In the genomic region with DNA sequence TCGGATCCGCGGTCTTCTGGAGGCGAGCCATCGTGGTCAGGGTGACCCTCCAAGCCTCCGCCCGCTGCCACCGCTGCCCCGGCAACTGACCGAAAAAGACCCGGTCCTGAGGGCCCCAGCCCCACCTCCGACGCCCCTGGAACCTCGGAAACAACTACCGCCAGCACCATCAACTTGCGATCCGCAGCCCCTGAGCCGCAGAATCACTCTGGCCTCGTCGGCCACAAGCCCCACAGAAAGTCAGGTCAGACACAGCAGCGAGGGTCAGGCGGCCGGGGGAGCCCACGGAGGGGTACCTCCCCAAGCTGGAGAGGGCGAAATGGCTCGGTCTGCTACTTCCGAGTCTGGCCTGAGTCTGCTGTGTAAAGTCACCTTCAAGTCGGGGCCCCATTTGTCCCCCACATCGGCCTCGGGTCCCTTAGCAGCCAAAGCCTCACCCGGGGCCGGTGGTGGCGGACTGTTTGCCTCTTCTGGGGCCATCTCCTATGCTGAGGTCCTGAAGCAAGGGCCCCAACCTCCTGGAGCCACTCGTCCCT, we compare ENCODE assay signal across 8 mouse cellular contexts. TPM values are rescaled to one million over a fixed set of nuclear protein-coding genes. Genes with fewer than 3 reads are reported as not detected.
DNase-seq lines count a peak whose midpoint lies in the region; ATAC-seq and TF ChIP-seq lines count a peak whose summit lies in the region.

No protein-coding gene starts in this region.

- DNase-seq in lung, embryonic 14.5 days: no peak
- DNase-seq in lung, adult 2 months: no peak
- DNase-seq in embryonic facial prominence, embryonic 14.5 days (ENCODE audit: low spot score): no peak
- DNase-seq in limb, embryonic 11.5 days (ENCODE audit: low spot score): peak; percentile 43
- DNase-seq in kidney, adult 2 months: no peak
- no peak for DNase-seq in thymus, postnatal 25 days
- DNase-seq in right cerebral cortex, adult 18-20 months: no peak

- H3K9ac ChIP-seq in lung, embryonic 14.5 days: peak overlapping the region; percentile 30; the same call in 1 of the 2 replicates
- peak overlapping the region; percentile 61 for H3K9ac ChIP-seq in embryonic facial prominence, embryonic 14.5 days (ENCODE audit: low read depth, low read length)
- H3K9ac ChIP-seq in limb, embryonic 11.5 days (ENCODE audit: low read length): peak overlapping the region; percentile 22; the same call in 1 of the 2 replicates

- peaks cover 47% of the 10 kb centered on the region for H3K27me3 ChIP-seq in lung, embryonic 14.5 days (ENCODE audit: insufficient read depth, low read length)
- H3K27me3 ChIP-seq in embryonic facial prominence, embryonic 14.5 days (replicated peaks; ENCODE audit: control insufficient read depth, insufficient read depth, low read length): peaks cover 42% of the 10 kb centered on the region
- peaks cover 41% of the 10 kb centered on the region for H3K27me3 ChIP-seq in limb, embryonic 11.5 days (ENCODE audit: control insufficient read depth, insufficient read depth, low read length)
- peaks cover 34% of the 10 kb centered on the region for H3K27me3 ChIP-seq in small intestine, adult 2 months (ENCODE audit: control insufficient read depth, insufficient read depth, low read length)
- H3K27me3 ChIP-seq in kidney, adult 2 months (replicated peaks; ENCODE audit: control insufficient read depth, insufficient read depth, low read length): no peaks in the 10 kb centered on the region

- peaks cover 42% of the 10 kb centered on the region for H3K36me3 ChIP-seq in lung, embryonic 14.5 days (ENCODE audit: insufficient read depth)
- peaks cover 42% of the 10 kb centered on the region for H3K36me3 ChIP-seq in embryonic facial prominence, embryonic 14.5 days (ENCODE audit: control insufficient read depth, insufficient read depth, low read length)
- peaks cover 17% of the 10 kb centered on the region for H3K36me3 ChIP-seq in limb, embryonic 11.5 days (ENCODE audit: control insufficient read depth, insufficient read depth, low read length)
- H3K36me3 ChIP-seq in small intestine, adult 2 months (ENCODE audit: control insufficient read depth, insufficient read depth, low read length): peaks cover 31% of the 10 kb centered on the region
- peaks cover 4% of the 10 kb centered on the region for H3K36me3 ChIP-seq in kidney, adult 2 months (ENCODE audit: control insufficient read depth, insufficient read depth, low read length)

- 7% methylated on average over 34 of the region's 34 CpGs for WGBS in lung, embryonic 14.5 days
- WGBS in lung, adult 2 months: 9% methylated on average over 34 of the region's 34 CpGs
- 9% methylated on average over 18 of the region's 34 CpGs for WGBS in embryonic facial prominence, embryonic 14.5 days
- WGBS in limb, embryonic 11.5 days: 3% methylated on average over 34 of the region's 34 CpGs
- WGBS in small intestine, adult 2 months: 7% methylated on average over 34 of the region's 34 CpGs
- WGBS in kidney, adult 2 months: 10% methylated on average over 34 of the region's 34 CpGs

- peaks cover 11% of the 10 kb centered on the region; the same call in 1 of the 2 replicates for H3K4me1 ChIP-seq in lung, embryonic 14.5 days (ENCODE audit: insufficient read depth)
- H3K4me1 ChIP-seq in lung, adult 2 months (ENCODE audit: control insufficient read depth, insufficient read depth, low read length): peaks cover 18% of the 10 kb centered on the region
- peaks cover 16% of the 10 kb centered on the region for H3K4me1 ChIP-seq in embryonic facial prominence, embryonic 14.5 days (ENCODE audit: control insufficient read depth, insufficient read depth, low read length)
- peaks cover 12% of the 10 kb centered on the region for H3K4me1 ChIP-seq in limb, embryonic 11.5 days (ENCODE audit: control insufficient read depth, insufficient read depth, low read length)
- H3K4me1 ChIP-seq in small intestine, adult 2 months (ENCODE audit: control insufficient read depth, insufficient read depth, insufficient read length, low read length): peaks cover 20% of the 10 kb centered on the region
- peaks cover 10% of the 10 kb centered on the region for H3K4me1 ChIP-seq in kidney, adult 2 months (ENCODE audit: control insufficient read depth, insufficient read depth, low read length)

- H3K4me2 ChIP-seq in lung, embryonic 14.5 days: peak overlapping the region; percentile 81
- peak overlapping the region; percentile 78 for H3K4me2 ChIP-seq in embryonic facial prominence, embryonic 14.5 days (ENCODE audit: low read depth, low read length)
- H3K4me2 ChIP-seq in limb, embryonic 11.5 days (ENCODE audit: low read depth, severe bottlenecking): peak overlapping the region; percentile 50

- peak overlapping the region; percentile 61 for H3K4me3 ChIP-seq in lung, embryonic 14.5 days (ENCODE audit: low read depth, low read length)
- H3K4me3 ChIP-seq in lung, adult 2 months (replicated peaks; ENCODE audit: extremely low read depth, low read depth, low read length): no peak overlapping the region
- peak overlapping the region; percentile 59 for H3K4me3 ChIP-seq in embryonic facial prominence, embryonic 14.5 days (ENCODE audit: low read depth, low read length)
- peak overlapping the region; percentile 61 for H3K4me3 ChIP-seq in limb, embryonic 11.5 days (ENCODE audit: low read depth, low read length)
- peak overlapping the region; percentile 81 for H3K4me3 ChIP-seq in small intestine, adult 2 months (ENCODE audit: low read depth, low read length)
- no peak overlapping the region for H3K4me3 ChIP-seq in kidney, adult 2 months (ENCODE audit: insufficient read depth, low read depth, low read length)

- no peak for ATAC-seq in lung, embryonic 14.5 days (ENCODE audit: insufficient read depth)
- no peak for ATAC-seq in embryonic facial prominence, embryonic 14.5 days (ENCODE audit: low read depth)
- ATAC-seq in limb, embryonic 11.5 days (ENCODE audit: insufficient number of reproducible peaks, low FRiP score, low TSS enrichment, low read depth): no peak

- no peak for TF ChIP-seq POLR2A in lung, adult 2 months (IDR thresholded peaks at IDR 0.05; ENCODE audit: borderline replicate concordance, extremely low read depth, low read depth, low read length)
- TF ChIP-seq POLR2A in small intestine, adult 2 months (IDR thresholded peaks at IDR 0.05; ENCODE audit: low read depth, low read length): no peak
- TF ChIP-seq POLR2A in kidney, adult 2 months (IDR thresholded peaks at IDR 0.05; ENCODE audit: low read depth, low read length): no peak

- no peak for TF ChIP-seq CTCF in lung, embryonic 14.5 days (IDR thresholded peaks at IDR 0.05; ENCODE audit: low read depth)
- TF ChIP-seq CTCF in lung, adult 2 months (IDR thresholded peaks at IDR 0.05; ENCODE audit: insufficient read depth, low read length): no peak
- TF ChIP-seq CTCF in small intestine, adult 2 months (IDR thresholded peaks at IDR 0.05; ENCODE audit: extremely low read depth, insufficient read length, insufficient replicate concordance, low read depth, low read length): no peak
- TF ChIP-seq CTCF in kidney, adult 2 months (conservative IDR thresholded peaks at IDR 0.05; ENCODE audit: insufficient read depth, insufficient read length, low read depth, low read length): no peak

- H3K9me3 ChIP-seq in lung, embryonic 14.5 days (ENCODE audit: low read depth, low read length): no peaks in the 10 kb centered on the region
- no peaks in the 10 kb centered on the region for H3K9me3 ChIP-seq in embryonic facial prominence, embryonic 14.5 days (ENCODE audit: control insufficient read depth, low read length)
- H3K9me3 ChIP-seq in limb, embryonic 11.5 days (ENCODE audit: control insufficient read depth, low read length): no peaks in the 10 kb centered on the region; the same call in 1 of the 2 replicates

- no peak overlapping the region for H3K27ac ChIP-seq in lung, embryonic 14.5 days (ENCODE audit: low read depth)
- H3K27ac ChIP-seq in embryonic facial prominence, embryonic 14.5 days (replicated peaks; ENCODE audit: low read depth, low read length): no peak overlapping the region
- no peak overlapping the region for H3K27ac ChIP-seq in limb, embryonic 11.5 days (replicated peaks; ENCODE audit: low read depth, low read length)
- H3K27ac ChIP-seq in small intestine, adult 2 months (ENCODE audit: insufficient read depth, low read depth, low read length): no peak overlapping the region
- H3K27ac ChIP-seq in kidney, adult 2 months (ENCODE audit: insufficient read depth, low read depth, low read length): no peak overlapping the region

RNA-seq across cellular contexts. Expression of a gene that starts 1.4 kb away (rescaled TPM):
- polyA plus RNA-seq in lung, embryonic 14.5 days (2014; fragmentation: Nextera tagmentation; extraction: Ambion mirVana): 1.7 and 2.5 TPM in 2 replicates
- 3.9 and 5.8 TPM in 2 replicates for polyA plus RNA-seq in lung, adult 2 months (2012; rRNA removed)
- 3.0 and 3.6 TPM in 2 replicates for polyA plus RNA-seq in embryonic facial prominence, embryonic 14.5 days (2014; fragmentation: Nextera tagmentation; extraction: Ambion mirVana)
- polyA plus RNA-seq in limb, embryonic 11.5 days (2014; fragmentation: Nextera tagmentation; extraction: Ambion mirVana): 4.7 and 5.1 TPM in 2 replicates
- polyA plus RNA-seq in small intestine, adult 2 months (2012; rRNA removed): 1.2 and 1.9 TPM in 2 replicates
- 1.8 and 2.6 TPM in 2 replicates for polyA plus RNA-seq in kidney, adult 2 months (2012; rRNA removed)

RNA-seq across cellular contexts. Expression of a gene that starts 1.6 kb away (rescaled TPM):
- 0.17 and 0.28 TPM in 2 replicates for polyA plus RNA-seq in lung, embryonic 14.5 days (2014; fragmentation: Nextera tagmentation; extraction: Ambion mirVana)
- polyA plus RNA-seq in lung, adult 2 months (2012; rRNA removed): 1.5 and 1.9 TPM in 2 replicates
- polyA plus RNA-seq in embryonic facial prominence, embryonic 14.5 days (2014; fragmentation: Nextera tagmentation; extraction: Ambion mirVana): 0.51 and 0.72 TPM in 2 replicates
- polyA plus RNA-seq in limb, embryonic 11.5 days (2014; fragmentation: Nextera tagmentation; extraction: Ambion mirVana): 0.23 and 0.81 TPM in 2 replicates
- 0.74 and 0.88 TPM in 2 replicates for polyA plus RNA-seq in small intestine, adult 2 months (2012; rRNA removed)
- 0.38 and 0.94 TPM in 2 replicates for polyA plus RNA-seq in kidney, adult 2 months (2012; rRNA removed)

RNA-seq across cellular contexts. Expression of a gene that starts 8.9 kb away (rescaled TPM):
- polyA plus RNA-seq in lung, embryonic 14.5 days (2014; fragmentation: Nextera tagmentation; extraction: Ambion mirVana): 284 and 285 TPM in 2 replicates
- polyA plus RNA-seq in lung, adult 2 months (2012; rRNA removed): 93.5 and 165 TPM in 2 replicates
- polyA plus RNA-seq in embryonic facial prominence, embryonic 14.5 days (2014; fragmentation: Nextera tagmentation; extraction: Ambion mirVana): 244 and 264 TPM in 2 replicates
- 336 and 340 TPM in 2 replicates for polyA plus RNA-seq in limb, embryonic 11.5 days (2014; fragmentation: Nextera tagmentation; extraction: Ambion mirVana)
- polyA plus RNA-seq in small intestine, adult 2 months (2012; rRNA removed): 73.0 and 127 TPM in 2 replicates
- polyA plus RNA-seq in kidney, adult 2 months (2012; rRNA removed): 178 and 204 TPM in 2 replicates

RNA-seq across cellular contexts. Expression of a gene that starts 15.6 kb away (rescaled TPM):
- polyA plus RNA-seq in lung, embryonic 14.5 days (2014; fragmentation: Nextera tagmentation; extraction: Ambion mirVana): 10.7 and 16.3 TPM in 2 replicates
- 46.0 and 47.7 TPM in 2 replicates for polyA plus RNA-seq in lung, adult 2 months (2012; rRNA removed)
- 15.4 and 16.5 TPM in 2 replicates for polyA plus RNA-seq in embryonic facial prominence, embryonic 14.5 days (2014; fragmentation: Nextera tagmentation; extraction: Ambion mirVana)
- polyA plus RNA-seq in limb, embryonic 11.5 days (2014; fragmentation: Nextera tagmentation; extraction: Ambion mirVana): 10.1 and 11.9 TPM in 2 replicates
- polyA plus RNA-seq in small intestine, adult 2 months (2012; rRNA removed): 72.6 and 216 TPM in 2 replicates
- polyA plus RNA-seq in kidney, adult 2 months (2012; rRNA removed): 31.4 and 35.8 TPM in 2 replicates

RNA-seq across cellular contexts. Expression of a gene that starts 37.0 kb away (rescaled TPM):
- 0.95 and 1.0 TPM in 2 replicates for polyA plus RNA-seq in lung, embryonic 14.5 days (2014; fragmentation: Nextera tagmentation; extraction: Ambion mirVana)
- 15.0 and 19.7 TPM in 2 replicates for polyA plus RNA-seq in lung, adult 2 months (2012; rRNA removed)
- polyA plus RNA-seq in embryonic facial prominence, embryonic 14.5 days (2014; fragmentation: Nextera tagmentation; extraction: Ambion mirVana): 0.54 and 0.78 TPM in 2 replicates
- polyA plus RNA-seq in limb, embryonic 11.5 days (2014; fragmentation: Nextera tagmentation; extraction: Ambion mirVana): 0.25 and 0.37 TPM in 2 replicates
- polyA plus RNA-seq in small intestine, adult 2 months (2012; rRNA removed): 3.3 TPM in 2 replicates
- polyA plus RNA-seq in kidney, adult 2 months (2012; rRNA removed): 1.9 and 2.7 TPM in 2 replicates

Comparison
In these comparisons a context has a peak if more than half of its experiments do, and no peak if none do; other contexts are left out.
1. H3K4me3 ChIP-seq: peak in lung, embryonic 14.5 days (single experiment), embryonic facial prominence, embryonic 14.5 days (single experiment), limb, embryonic 11.5 days (single experiment) and small intestine, adult 2 months (single experiment); none in lung, adult 2 months (single experiment) and kidney, adult 2 months (single experiment).
2. Peak in every context shown above with its lines, with median percentiles within 50 percentile points of each other: H3K4me2 ChIP-seq and H3K9ac ChIP-seq.